Mouse (Mus musculus) liver, adult 2 months (tissue): ENCODE measurements at regions not wholly inside any gene's neighbourhood (a gene's known extent, or its start where the extent isn't known, plus 50 kb on each side); places are given as distances from the start of the nearest gene placed in this dataset.

ENCODE experiments used
- DNase-seq: peaks from one replicate; pipeline ENCODE4 v3.0.0-alpha.2; 2011; ENCODE audit warnings: low read depth, low spot score; ENCODE audit errors: extremely low read depth
- H3K27ac ChIP-seq: fragments of 200-500 bp; replicated peaks from 2 replicates; pipeline ENCODE4 v1.5.1; 2012; ENCODE audit warnings: low read depth, mild to moderate bottlenecking, control low read depth, inconsistent platforms, low read length; ENCODE audit not compliant: insufficient read depth
- H3K27me3 ChIP-seq: fragments of 200-500 bp; 2 replicates; pipeline ENCODE4 v1.6.1; 2012; ENCODE audit warnings: mild to moderate bottlenecking, moderate library complexity, low read length, inconsistent platforms; ENCODE audit not compliant: control insufficient read depth, insufficient read depth
- H3K36me3 ChIP-seq: fragments of 200-500 bp; 2 replicates; pipeline ENCODE4 v1.6.1; 2012; ENCODE audit warnings: low read length, inconsistent platforms; ENCODE audit not compliant: control insufficient read depth, insufficient read depth
- H3K4me1 ChIP-seq: fragments of 200-500 bp; 2 replicates; pipeline ENCODE4 v1.6.1; 2011; ENCODE audit warnings: low read length; ENCODE audit not compliant: control insufficient read depth, insufficient read depth
- H3K4me3 ChIP-seq: fragments of 200-500 bp; 2 replicates; pipeline ENCODE4 v1.5.1; 2011; ENCODE audit warnings: low read depth, mild to moderate bottlenecking, control low read depth, low read length, moderate library complexity; ENCODE audit not compliant: insufficient read depth
- H3K79me2 ChIP-seq: fragments of 200-500 bp; 2 replicates; pipeline ENCODE4 v1.6.1; 2012; ENCODE audit warnings: inconsistent platforms, mild to moderate bottlenecking, low read length, moderate library complexity; ENCODE audit not compliant: control insufficient read depth, insufficient read depth
- H3K9ac ChIP-seq: fragments of 200-500 bp; 2 replicates; pipeline ENCODE4 v1.6.1; 2012; ENCODE audit warnings: low read depth, mild to moderate bottlenecking, control low read depth, inconsistent platforms, low read length
- CTCF ChIP-seq: fragments of 200-500 bp; IDR thresholded peaks from 2 replicates; pipeline ENCODE4 v1.5.1; 2011; ENCODE audit warnings: low read depth, low read length, control low read depth
- POLR2A ChIP-seq: fragments of 200-500 bp; IDR thresholded peaks from 2 replicates; pipeline ENCODE4 v1.6.1; 2011; ENCODE audit warnings: low read length, control low read depth; ENCODE audit not compliant: insufficient read depth; ENCODE audit errors: extremely low read depth
- WGBS: fragments of 180-500 bp; shearing (Covaris S2); methylation state at CpG from one replicate; pipeline ENCODE4 v1.1.7; 2018; 5-methylcytosine and 5-hydroxymethylcytosine counted together

- Histone ChIP-seq H3K27me3 (no peaks in the 10 kb centered on the region), H3K4me1 (no peaks in the 10 kb centered on the region), H3K4me3 (no peak overlapping the region), H3K36me3 (no peaks in the 10 kb centered on the region), H3K9ac (no peak overlapping the region), H3K27ac (no peak overlapping the region), H3K79me2 (no peaks in the 10 kb centered on the region)
- DNase-seq = no peak
- TF ChIP-seq CTCF (no peak), POLR2A (no peak)
- WGBS = 78% methylated on average over 3 of the region's 3 CpGs
Observed at GRCm38 (mm10) chr5:53409740-53410139, 56.2 kb upstream of the Rbpj start.

GRCm38 (mm10) chr5:53412391-53413075 lies 53.4 kb upstream of the Rbpj start:
- TF ChIP-seq CTCF (no peak), POLR2A (no peak)
- DNase-seq = no peak
- WGBS = 80% methylated on average over 7 of the region's 7 CpGs
- no peaks in the 10 kb centered on the region for H3K36me3 ChIP-seq
- no peak overlapping the region for H3K4me3 ChIP-seq
- no peaks in the 10 kb centered on the region for H3K27me3 ChIP-seq
- H3K79me2 ChIP-seq = no peaks in the 10 kb centered on the region
- no peak overlapping the region for H3K9ac ChIP-seq
- no peaks in the 10 kb centered on the region for H3K4me1 ChIP-seq
- no peak overlapping the region for H3K27ac ChIP-seq

- WGBS = 76% methylated on average over 3 of the region's 3 CpGs
- H3K36me3 ChIP-seq = no peaks in the 10 kb centered on the region
- no peaks in the 10 kb centered on the region for H3K4me1 ChIP-seq
- no peaks in the 10 kb centered on the region for H3K79me2 ChIP-seq
- no peaks in the 10 kb centered on the region for H3K27me3 ChIP-seq
- TF ChIP-seq CTCF (no peak), POLR2A (no peak)
- no peak for DNase-seq
- no peak overlapping the region for H3K9ac ChIP-seq
- H3K27ac ChIP-seq = no peak overlapping the region
- no peak overlapping the region for H3K4me3 ChIP-seq
Observed at GRCm38 (mm10) chr5:53413677-53414076, 52.3 kb upstream of the Rbpj start.

- Histone ChIP-seq H3K27me3 (no peaks in the 10 kb centered on the region), H3K4me3 (no peak overlapping the region), H3K36me3 (no peaks in the 10 kb centered on the region), H3K27ac (no peak overlapping the region), H3K9ac (no peak overlapping the region), H3K4me1 (no peaks in the 10 kb centered on the region), H3K79me2 (no peaks in the 10 kb centered on the region)
- no peak for TF ChIP-seq CTCF
- TF ChIP-seq POLR2A = no peak
- no peak for DNase-seq
- WGBS = 83% methylated on average over 2 of the region's 2 CpGs
Observed at GRCm38 (mm10) chr5:53415472-53415871, 50.5 kb upstream of the Rbpj start.
